Mouse (Mus musculus) bone marrow macrophage, adult 2 months (primary cell): ENCODE measurements around the gene Tuft1. TPM values are rescaled to one million over a fixed set of nuclear protein-coding genes. Genes with fewer than 3 reads are reported as not detected.

Experiments
- H3K27ac ChIP-seq: 2 replicates; pipeline ENCODE4 v1.5.1; 2012; ENCODE audit warnings: low read depth, low read length; ENCODE audit not compliant: insufficient read depth
- H3K4me1 ChIP-seq: 2 replicates; pipeline ENCODE4 v1.6.1; 2012; ENCODE audit warnings: low read length; ENCODE audit not compliant: control insufficient read depth, insufficient read depth
- H3K4me3 ChIP-seq: 2 replicates; pipeline ENCODE4 v1.5.1; 2012; ENCODE audit warnings: mild to moderate bottlenecking, low read length, moderate library complexity; ENCODE audit not compliant: insufficient read depth
- CTCF ChIP-seq: IDR thresholded peaks from 2 replicates; pipeline ENCODE4 v1.5.1; 2012; ENCODE audit warnings: low read depth, mild to moderate bottlenecking, low read length, moderate library complexity
- POLR2A ChIP-seq: IDR thresholded peaks from 2 replicates; pipeline ENCODE4 v1.6.1; 2012; ENCODE audit warnings: mild to moderate bottlenecking, low read depth, low read length, borderline replicate concordance
- polyA plus RNA-seq: library from polyadenylated mRNA; stranded (reverse); fragments of >200 nt; gene quantifications from 2 replicates; pipeline ENCODE4 v1.2.4, GENCODE M21; 2012; ENCODE audit not compliant: missing spikeins, insufficient read depth, insufficient read length

The Tuft1 gene
- polyA plus RNA-seq, 1 experiment: 6.2 TPM

DNA sequence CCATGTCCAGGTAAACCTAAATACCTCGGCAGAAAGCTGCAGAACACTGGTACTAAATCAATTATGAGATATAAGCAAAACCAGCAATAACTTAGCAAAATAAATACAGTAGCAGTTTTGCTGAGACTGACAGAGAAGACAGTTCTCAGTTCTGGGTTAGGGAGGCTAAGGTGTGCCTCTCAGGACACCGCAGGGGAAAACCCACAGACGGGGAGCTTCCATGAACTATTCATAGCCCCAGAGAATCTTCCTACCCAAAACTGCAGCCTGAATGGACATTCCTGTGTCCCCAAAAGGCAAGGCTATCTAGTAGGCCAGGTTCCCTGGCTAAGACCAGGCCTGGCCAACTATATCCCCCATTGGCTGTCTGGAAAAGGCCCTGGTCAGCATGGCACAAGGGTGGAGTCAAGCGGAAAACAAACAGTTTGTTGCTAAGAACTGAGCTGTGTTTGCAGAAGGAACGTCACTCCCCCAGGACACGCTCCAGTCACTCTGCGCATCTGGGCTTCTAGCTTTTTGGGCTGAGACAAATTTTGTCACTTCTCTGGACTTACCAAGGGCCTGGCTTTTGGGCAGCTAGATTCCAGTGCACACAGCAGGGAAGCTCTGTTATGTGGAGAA lies 45.3 kb downstream of the Tuft1 start:
- Histone ChIP-seq H3K4me1 (peaks cover 37% of the 10 kb centered on the region), H3K27ac (peak overlapping the region; percentile 94), H3K4me3 (no peak overlapping the region)
- no peak for TF ChIP-seq CTCF

DNA sequence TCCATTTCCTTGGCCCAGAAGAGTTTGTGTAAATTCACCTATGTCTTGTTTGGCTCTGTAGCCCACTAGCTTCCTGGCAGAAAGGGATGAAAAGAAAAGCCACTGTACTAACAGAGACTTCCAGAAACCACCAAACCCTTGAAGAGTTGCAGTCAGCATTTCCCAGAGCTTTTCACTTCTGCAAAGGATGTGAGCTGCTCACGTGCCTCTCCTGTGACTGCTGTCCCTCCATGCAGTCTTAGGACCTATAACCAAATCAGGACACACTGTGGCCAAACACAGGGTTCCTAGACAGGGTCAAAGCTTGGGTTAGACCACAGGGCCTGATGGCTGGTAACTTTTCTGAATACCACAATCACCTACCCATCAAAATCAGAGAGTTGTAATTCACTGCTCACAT lies 46.4 kb downstream of the Tuft1 start:
- peaks cover 37% of the 10 kb centered on the region for H3K4me1 ChIP-seq
- TF ChIP-seq POLR2A: no peak
- no peak for TF ChIP-seq CTCF
- H3K4me3 ChIP-seq: no peak overlapping the region
- H3K27ac ChIP-seq: peak overlapping the region; percentile 94

DNA sequence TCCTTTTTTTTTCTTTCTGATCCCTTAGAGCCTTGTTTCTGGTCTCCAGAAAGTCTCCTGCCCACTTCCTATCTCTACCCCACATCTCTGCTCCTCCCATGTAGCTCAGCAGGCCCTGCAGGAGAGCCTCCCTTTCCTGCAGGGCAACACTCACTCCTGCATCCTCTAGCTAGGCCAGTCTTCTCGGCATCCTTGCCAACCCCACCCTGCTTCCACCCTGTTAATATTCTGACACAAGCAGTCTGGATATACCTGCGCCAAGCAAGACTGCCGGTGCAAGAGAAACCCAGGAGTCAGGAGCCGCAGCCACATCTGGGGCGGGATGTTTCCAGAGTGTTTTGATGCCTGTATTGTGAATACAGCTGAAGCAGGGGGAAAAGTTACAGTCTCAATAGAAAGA lies 46.8 kb downstream of the Tuft1 start:
- TF ChIP-seq POLR2A (no peak), CTCF (no peak)
- Histone ChIP-seq H3K27ac (peak overlapping the region; percentile 94), H3K4me3 (no peak overlapping the region), H3K4me1 (peaks cover 37% of the 10 kb centered on the region)

DNA sequence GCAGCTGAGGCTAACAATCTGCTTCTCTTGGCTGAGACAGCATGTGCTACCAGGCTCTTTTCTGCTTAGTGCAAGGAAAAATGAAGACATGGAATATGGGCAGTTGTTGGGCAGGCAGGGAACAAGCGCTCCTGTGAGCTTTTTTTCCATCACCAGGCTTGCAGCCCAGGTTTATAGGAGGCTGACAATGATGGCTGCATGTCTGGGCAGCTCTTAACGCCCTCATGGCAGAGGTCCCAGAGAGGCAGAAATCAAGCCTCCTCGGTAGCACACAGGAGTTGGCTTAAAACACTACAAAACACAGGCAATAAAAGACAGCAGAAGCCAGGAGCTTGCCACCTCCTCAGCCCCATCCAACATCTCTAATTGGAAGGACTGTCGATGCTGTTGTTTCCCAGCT lies 47.3 kb downstream of the Tuft1 start:
- TF ChIP-seq CTCF (no peak), POLR2A (no peak)

DNA sequence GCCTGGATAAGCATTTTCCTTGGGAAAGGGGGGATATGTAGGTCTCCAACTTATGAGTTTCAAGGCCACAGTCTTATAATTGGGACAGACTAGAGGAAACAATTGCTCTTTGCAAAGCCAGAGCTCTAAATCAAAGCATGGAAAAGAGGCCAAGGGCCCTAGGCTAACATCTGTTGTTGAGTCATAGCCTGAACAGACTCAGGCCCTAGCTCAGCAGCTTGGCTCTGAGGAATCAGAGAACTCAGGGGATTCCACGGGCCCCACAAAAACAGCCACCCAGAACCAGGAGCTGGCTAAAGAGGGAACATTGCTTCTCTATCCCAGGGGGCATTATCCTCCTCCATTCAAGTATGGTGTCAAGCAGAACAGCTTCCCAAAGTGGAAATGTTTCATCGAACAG lies 48.1 kb downstream of the Tuft1 start:
- Histone ChIP-seq H3K4me3 (no peak overlapping the region), H3K4me1 (peaks cover 37% of the 10 kb centered on the region), H3K27ac (peak overlapping the region; percentile 94)
- TF ChIP-seq CTCF (no peak), POLR2A (no peak)

More for the DNA sequence above, 47.3 kb downstream of the Tuft1 start:
- Histone ChIP-seq H3K4me3 (no peak overlapping the region), H3K4me1 (peaks cover 37% of the 10 kb centered on the region), H3K27ac (peak overlapping the region; percentile 94)

DNA sequence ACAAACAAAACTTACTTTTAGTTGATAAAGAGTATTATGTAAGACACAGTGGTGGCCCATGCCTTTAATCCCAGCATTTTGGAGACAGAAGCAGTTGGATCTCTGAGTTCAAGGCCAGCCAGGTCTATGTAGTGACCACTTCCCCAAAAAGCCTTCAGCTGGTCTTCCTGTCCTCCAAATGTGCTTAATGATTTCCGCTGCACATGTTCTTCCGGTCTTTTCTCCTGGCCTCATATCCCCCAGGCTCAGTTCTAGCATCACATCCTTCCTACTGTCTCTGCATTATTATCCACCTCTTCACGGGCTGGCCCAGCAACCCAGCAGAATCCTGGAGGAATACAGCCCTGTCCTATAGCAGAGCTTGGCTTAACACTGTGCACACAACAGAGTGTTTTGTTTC lies 49.1 kb downstream of the Tuft1 start:
- TF ChIP-seq POLR2A (no peak), CTCF (no peak)
- Histone ChIP-seq H3K4me3 (no peak overlapping the region), H3K4me1 (peaks cover 37% of the 10 kb centered on the region), H3K27ac (peak overlapping the region; percentile 94; the same call in 1 of the 2 replicates)

DNA sequence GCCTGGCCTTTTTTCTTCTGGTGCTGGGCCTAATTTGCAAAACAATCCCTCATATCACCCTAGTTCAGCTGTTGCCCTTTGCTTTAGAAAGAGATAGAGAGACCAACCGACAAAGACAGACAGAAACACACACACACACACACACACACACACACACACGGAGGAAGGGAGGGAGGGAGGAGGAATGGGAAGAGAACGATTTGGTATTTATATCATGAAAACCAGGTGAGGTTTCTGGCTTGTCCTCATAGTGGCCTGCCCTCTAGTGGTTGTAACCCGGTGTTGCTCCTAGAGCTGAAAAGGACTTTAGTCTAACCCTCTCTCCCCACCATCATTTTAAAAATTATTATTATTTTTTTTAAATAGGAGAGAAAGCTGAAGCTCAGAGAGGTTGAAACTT lies 56.7 kb downstream of the Tuft1 start:
- H3K4me1 ChIP-seq: peaks cover 2% of the 10 kb centered on the region; the same call in 1 of the 2 replicates

DNA sequence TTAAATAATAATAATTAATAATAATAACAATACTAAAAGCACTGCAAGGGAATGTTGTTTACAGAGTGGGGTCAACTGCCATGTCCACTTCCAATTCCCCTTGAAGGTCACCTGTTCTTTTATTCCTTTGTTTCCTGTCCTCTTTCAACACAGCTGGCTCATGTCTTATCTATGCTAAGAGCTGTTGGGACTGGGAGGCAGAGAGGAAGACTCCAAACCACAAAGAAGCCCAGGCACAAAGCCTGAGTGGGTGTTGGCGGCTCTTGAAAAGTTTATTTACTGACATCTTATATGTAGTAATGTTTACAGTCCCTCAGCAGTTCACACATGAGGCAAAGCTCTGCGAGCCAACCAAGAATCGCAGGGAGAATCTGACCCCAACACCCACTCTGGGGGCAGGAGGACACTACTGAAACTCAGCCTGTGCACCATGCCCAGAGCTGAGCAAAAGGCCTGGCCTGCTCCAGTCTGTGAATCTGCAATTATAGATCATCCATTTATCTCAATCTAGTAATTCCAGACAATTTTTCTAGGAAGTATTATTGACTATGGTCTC lies 61.4 kb downstream of the Tuft1 start:
- H3K27ac ChIP-seq: no peak overlapping the region

More for the DNA sequence above, 56.7 kb downstream of the Tuft1 start:
- no peak overlapping the region for H3K4me3 ChIP-seq
- no peak overlapping the region for H3K27ac ChIP-seq
- no peak for TF ChIP-seq CTCF
- TF ChIP-seq POLR2A: no peak

DNA sequence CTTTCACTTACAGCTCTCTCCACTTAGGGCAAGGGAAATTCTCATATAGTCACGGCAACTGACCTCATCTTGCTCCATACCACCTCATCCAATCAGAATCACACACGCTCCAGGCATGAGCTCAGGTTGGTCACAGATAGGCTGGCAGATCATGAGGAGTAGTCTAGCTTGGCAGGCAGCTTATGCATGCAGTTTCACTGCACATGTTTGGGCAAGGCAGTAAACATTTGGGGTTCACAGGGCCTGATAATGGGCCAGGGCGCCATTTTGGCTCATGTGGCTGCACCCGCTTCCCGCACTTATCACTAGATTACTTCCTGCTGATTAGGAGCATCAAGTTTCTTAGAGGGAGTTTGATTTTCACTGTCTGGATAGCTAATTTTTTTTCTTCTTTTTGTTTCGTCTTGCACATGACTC lies 62.8 kb downstream of the Tuft1 start:
- Histone ChIP-seq H3K4me1 (peaks cover 3% of the 10 kb centered on the region; the same call in 1 of the 2 replicates), H3K4me3 (no peak overlapping the region), H3K27ac (no peak overlapping the region)
- no peak for TF ChIP-seq POLR2A
- TF ChIP-seq CTCF: no peak

More for the DNA sequence above, 61.4 kb downstream of the Tuft1 start:
- no peak for TF ChIP-seq CTCF
- no peak for TF ChIP-seq POLR2A
- Histone ChIP-seq H3K4me1 (peaks cover 2% of the 10 kb centered on the region; the same call in 1 of the 2 replicates), H3K4me3 (no peak overlapping the region)

DNA sequence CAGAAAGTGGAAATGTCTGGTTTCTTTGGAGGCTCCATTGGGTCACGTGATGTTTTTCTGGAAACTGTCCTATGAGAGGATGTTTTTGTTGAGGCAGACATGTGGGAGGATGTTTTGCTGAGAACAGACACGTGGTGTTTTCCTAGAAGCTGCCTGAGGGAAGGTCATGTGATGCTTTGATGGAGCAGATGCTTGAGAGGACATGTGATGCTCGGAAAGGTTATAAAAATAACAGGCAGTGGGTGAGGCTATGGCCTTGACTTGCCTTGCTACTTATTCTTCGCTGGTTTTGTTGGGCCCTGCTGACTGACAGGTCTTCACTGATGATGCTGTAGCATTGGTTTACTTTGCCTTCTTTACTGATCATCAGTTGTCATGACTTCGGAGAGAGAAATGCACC lies 67.6 kb downstream of the Tuft1 start:
- TF ChIP-seq CTCF (no peak), POLR2A (no peak)

More for the DNA sequence above, 67.6 kb downstream of the Tuft1 start:
- Histone ChIP-seq H3K27ac (no peak overlapping the region), H3K4me1 (peaks cover 26% of the 10 kb centered on the region), H3K4me3 (no peak overlapping the region)
